Mouse (Mus musculus) cerebellum, postnatal 14 days (tissue): ENCODE measurements around the gene Fam81b.

Experiments used
- DNase-seq, 2 experiments: peaks; one replicate each; pipeline ENCODE4 v3.0.0; 2021; ENCODE audit warnings: mixed read lengths in 2 of 2

The Fam81b gene

GRCm38 (mm10) chr13:76304637-76305122 lies at the start of gene Fam81b:
Fam81b (minus strand) TSS chr13:76305072.
- DNase-seq, result peak; percentile 10 to 58

GRCm38 (mm10) chr13:76345941-76346340 lies 41.1 kb upstream of the Fam81b start:
- peak in 1 of 2 experiments; percentile 8 for DNase-seq

- no peak for DNase-seq
These were observed 13.8 kb upstream of the Fam81b start for GRCm38 (mm10) chr13:76318635-76319034.

GRCm38 (mm10) chr13:76311580-76311979 lies 6.7 kb upstream of the Fam81b start:
- peak; percentile 32 to 36 for DNase-seq

- DNase-seq, result peak in 1 of 2 experiments; percentile 67
These were observed 3.9 kb upstream of the Fam81b start for GRCm38 (mm10) chr13:76308811-76309210.

GRCm38 (mm10) chr13:76305655-76306365 lies 938 bp upstream of the Fam81b start:
- DNase-seq, result peak; percentile 93

- DNase-seq, result peak; percentile 45 to 56
These were observed 369 bp upstream of the Fam81b start for GRCm38 (mm10) chr13:76305241-76305640.

- peak; percentile 13 to 35 for DNase-seq
These were observed 671 bp downstream of the Fam81b start for GRCm38 (mm10) chr13:76304201-76304600.

GRCm38 (mm10) chr13:76303160-76303559 lies 1.7 kb downstream of the Fam81b start:
- DNase-seq, result no peak

- peak; percentile 67 to 81 for DNase-seq
These were observed 2.8 kb downstream of the Fam81b start for GRCm38 (mm10) chr13:76302056-76302455.

- no peak for DNase-seq
These were observed 12.8 kb downstream of the Fam81b start for GRCm38 (mm10) chr13:76292050-76292449.

- no peak for DNase-seq
These were observed 20.3 kb downstream of the Fam81b start for GRCm38 (mm10) chr13:76284597-76284996.

GRCm38 (mm10) chr13:76264361-76265026 lies 40.4 kb downstream of the Fam81b start:
- DNase-seq, result no peak

GRCm38 (mm10) chr13:76258766-76259165 lies 46.1 kb downstream of the Fam81b start:
- no peak for DNase-seq

- no peak for DNase-seq
These were observed 48.5 kb downstream of the Fam81b start for GRCm38 (mm10) chr13:76256350-76256749.

GRCm38 (mm10) chr13:76250092-76250491 lies 54.8 kb downstream of the Fam81b start:
- no peak for DNase-seq

- DNase-seq, result no peak
These were observed 55.8 kb downstream of the Fam81b start for GRCm38 (mm10) chr13:76249066-76249465.

GRCm38 (mm10) chr13:76215397-76215796 lies 89.5 kb downstream of the Fam81b start:
- peak; percentile 69 to 79 for DNase-seq

GRCm38 (mm10) chr13:76214928-76215327 lies 89.9 kb downstream of the Fam81b start:
- DNase-seq, result no peak

GRCm38 (mm10) chr13:76199943-76200342 lies 104.9 kb downstream of the Fam81b start:
- DNase-seq, result no peak

GRCm38 (mm10) chr13:76197297-76197848 lies 107.5 kb downstream of the Fam81b start:
- no peak for DNase-seq

- DNase-seq, result peak in 1 of 2 experiments; percentile 43
These were observed 109.3 kb downstream of the Fam81b start for GRCm38 (mm10) chr13:76195431-76196138.

GRCm38 (mm10) chr13:76194937-76195336 lies 109.9 kb downstream of the Fam81b start:
- DNase-seq, result no peak
